Mouse (Mus musculus) ES-Bruce4 (cell line): ENCODE results near the gene Gm13279.
"Not testable (repeated sequence)": the region's sequence is repeated elsewhere in the genome, so short reads cannot be mapped to it uniquely, and the experiment has no call there.

ENCODE experiments used
- CTCF ChIP-seq: IDR thresholded peaks from one replicate; pipeline ENCODE4 v1.8.1; 2011; ENCODE audit warnings: low read depth, low read length
- EP300 ChIP-seq: IDR thresholded peaks from 2 replicates; pipeline ENCODE4 v1.6.1; 2011; ENCODE audit warnings: low read depth, low read length; ENCODE audit not compliant: insufficient read depth
- POLR2A ChIP-seq: IDR thresholded peaks from one replicate; pipeline ENCODE4 v1.8.1; 2011; ENCODE audit warnings: low read length; ENCODE audit not compliant: insufficient read depth

- TF ChIP-seq CTCF, POLR2A, EP300: not testable (repeated sequence)
Measured at GRCm38 (mm10) chr4:88761776-88762175, 35.4 kb upstream of the Gm13279 start.
